Mouse (Mus musculus) lung, postnatal 0 days (tissue): ENCODE measurements at regions not wholly inside any gene's neighbourhood (a gene's known extent, or its start where the extent isn't known, plus 50 kb on each side); places are given as distances from the start of the nearest gene placed in this dataset.

ENCODE experiments used
- ATAC-seq: fragments of 200-750 bp; cut with Nextera tagmentation; 2 replicates; pipeline ENCODE4 v1.8.0; 2017; ENCODE audit warnings: moderate library complexity
- DNase-seq: peaks from one replicate; pipeline ENCODE4 v3.0.0-alpha.2; 2016; ENCODE audit warnings: low spot score
- H3K27ac ChIP-seq: fragments of 300-500 bp; sonication (generic); 2 replicates; pipeline ENCODE4 v1.5.1; 2014; ENCODE audit warnings: antibody characterized with exemption, mild to moderate bottlenecking, low read length, mixed read lengths
- H3K27me3 ChIP-seq: fragments of 300-500 bp; sonication (generic); replicated peaks from 2 replicates; pipeline ENCODE4 v1.6.1; 2014; ENCODE audit warnings: low read length, mixed read lengths; ENCODE audit not compliant: insufficient read depth
- H3K36me3 ChIP-seq: fragments of 300-500 bp; sonication (generic); 2 replicates; pipeline ENCODE4 v1.6.1; 2014; ENCODE audit warnings: low read length, mixed read lengths; ENCODE audit not compliant: insufficient read depth
- H3K4me1 ChIP-seq: fragments of 300-500 bp; sonication (generic); 2 replicates; pipeline ENCODE4 v1.6.1; 2014; ENCODE audit warnings: antibody characterized with exemption, low read depth, low read length, mixed read lengths; ENCODE audit not compliant: insufficient read depth
- H3K4me2 ChIP-seq: fragments of 300-500 bp; sonication (generic); replicated peaks from 2 replicates; pipeline ENCODE4 v1.6.1; 2014; ENCODE audit warnings: low read depth, mild to moderate bottlenecking, low read length, moderate library complexity, mixed read lengths
- H3K4me3 ChIP-seq: fragments of 300-500 bp; sonication (generic); 2 replicates; pipeline ENCODE4 v1.5.1; 2014; ENCODE audit warnings: low read depth, low read length
- H3K9ac ChIP-seq: fragments of 300-500 bp; sonication (generic); replicated peaks from 2 replicates; pipeline ENCODE4 v1.6.1; 2014; ENCODE audit warnings: low read depth, mild to moderate bottlenecking
- H3K9me3 ChIP-seq: fragments of 300-500 bp; sonication (generic); 2 replicates; pipeline ENCODE4 v1.6.1; 2016; ENCODE audit warnings: low read length, mixed read lengths
- CTCF ChIP-seq: IDR thresholded peaks from 2 replicates; pipeline ENCODE4 v1.5.1; 2016; ENCODE audit warnings: antibody characterized with exemption, mild to moderate bottlenecking
- EP300 ChIP-seq: IDR thresholded peaks from 2 replicates; pipeline ENCODE4 v1.6.1; 2016; ENCODE audit warnings: antibody characterized with exemption, mild to moderate bottlenecking, control low read depth
- WGBS: fragments of 180-500 bp; shearing (Covaris S2); extraction: QIAGEN DNeasy Blood & Tissue Kit; methylation state at CpG from one replicate; pipeline ENCODE4 v1.1.7; 2014; 5-methylcytosine and 5-hydroxymethylcytosine counted together

DNA sequence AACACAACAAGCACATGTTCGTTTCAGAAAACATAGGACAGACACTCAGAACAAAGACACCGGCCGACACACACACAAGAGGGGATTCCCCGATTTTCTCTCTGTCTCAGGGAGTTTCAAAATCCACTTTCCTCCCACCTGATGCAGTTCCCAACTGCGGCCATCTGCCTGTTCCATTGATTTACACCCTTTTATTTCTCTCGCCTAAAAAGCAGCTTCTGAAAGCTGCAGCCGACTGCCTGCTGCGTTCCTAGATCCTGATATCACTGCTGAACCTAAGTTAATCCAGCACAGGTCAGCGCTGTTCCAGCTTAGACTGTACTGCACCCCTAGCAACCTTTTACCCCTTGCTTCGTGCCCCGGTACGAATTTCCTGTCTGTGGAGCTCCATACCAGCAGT is 237.0 kb downstream of the Impad1 start:
- no peaks in the 10 kb centered on the region for H3K36me3 ChIP-seq
- H3K4me2 ChIP-seq: no peak overlapping the region
- H3K9ac ChIP-seq: no peak overlapping the region
- H3K27me3 ChIP-seq: no peaks in the 10 kb centered on the region
- H3K9me3 ChIP-seq: no peaks in the 10 kb centered on the region
- H3K27ac ChIP-seq: no peak overlapping the region
- H3K4me1 ChIP-seq: no peaks in the 10 kb centered on the region
- DNase-seq (no peak), ATAC-seq (no peak)
- H3K4me3 ChIP-seq: no peak overlapping the region
- 72% methylated on average over 12 of the region's 12 CpGs for WGBS
- no peak for TF ChIP-seq EP300
- TF ChIP-seq CTCF: no peak

GRCm38 (mm10) chr4:4550301-4550700 is 242.9 kb downstream of the Impad1 start:
- Histone ChIP-seq H3K4me1 (no peaks in the 10 kb centered on the region), H3K4me3 (no peak overlapping the region), H3K36me3 (no peaks in the 10 kb centered on the region), H3K27ac (no peak overlapping the region), H3K9ac (no peak overlapping the region), H3K4me2 (no peak overlapping the region), H3K27me3 (no peaks in the 10 kb centered on the region), H3K9me3 (no peaks in the 10 kb centered on the region)
- ATAC-seq (no peak), DNase-seq (no peak)
- 84% methylated on average over 5 of the region's 5 CpGs for WGBS
- TF ChIP-seq CTCF: no peak
- TF ChIP-seq EP300: no peak

GRCm38 (mm10) chr4:4549893-4550292 is 243.3 kb downstream of the Impad1 start:
- WGBS: 74% methylated on average over 4 of the region's 4 CpGs
- ATAC-seq: no peak
- no peaks in the 10 kb centered on the region for H3K4me1 ChIP-seq
- H3K27me3 ChIP-seq: no peaks in the 10 kb centered on the region
- no peak overlapping the region for H3K9ac ChIP-seq
- H3K27ac ChIP-seq: no peak overlapping the region
- no peaks in the 10 kb centered on the region for H3K9me3 ChIP-seq
- DNase-seq: no peak
- no peak overlapping the region for H3K4me2 ChIP-seq
- no peak overlapping the region for H3K4me3 ChIP-seq
- H3K36me3 ChIP-seq: no peaks in the 10 kb centered on the region
- TF ChIP-seq EP300 (no peak), CTCF (no peak)

DNA sequence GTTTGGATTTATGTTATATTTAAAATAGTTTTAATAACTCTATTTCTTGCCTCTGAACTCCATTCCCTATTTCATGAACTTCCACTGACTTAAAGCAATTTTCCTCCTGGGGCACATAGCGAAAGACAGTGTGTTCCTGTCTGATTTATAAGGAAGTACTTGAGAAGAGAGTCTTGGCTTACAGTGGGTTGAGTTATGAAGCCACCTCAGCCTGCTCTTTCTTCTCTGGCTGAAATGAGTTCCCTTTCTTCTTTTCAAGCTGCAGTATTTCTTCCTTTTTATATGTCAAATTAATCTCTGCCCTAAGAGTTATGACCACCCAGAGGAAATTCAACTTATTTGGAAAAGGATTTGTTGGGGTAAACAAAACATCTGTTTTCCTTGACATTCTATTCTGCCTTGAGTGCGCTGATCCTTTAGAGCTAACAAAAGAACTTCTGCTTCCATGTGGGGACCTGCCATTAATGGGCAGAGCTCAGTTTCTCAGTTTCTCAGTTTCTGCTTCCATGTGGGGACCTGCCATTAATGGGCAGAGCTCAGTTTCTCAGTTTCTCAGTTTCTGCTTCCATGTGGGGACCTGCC is 255.9 kb downstream of the Impad1 start:
- peak; percentile 7 for DNase-seq
- no peak for TF ChIP-seq EP300
- no peak for TF ChIP-seq CTCF
- 39% methylated on average over 2 of the region's 2 CpGs for WGBS
- H3K27ac ChIP-seq: no peak overlapping the region
- no peaks in the 10 kb centered on the region for H3K9me3 ChIP-seq
- no peaks in the 10 kb centered on the region for H3K27me3 ChIP-seq
- H3K4me3 ChIP-seq: no peak overlapping the region
- no peak for ATAC-seq
- no peaks in the 10 kb centered on the region for H3K4me1 ChIP-seq
- no peaks in the 10 kb centered on the region for H3K36me3 ChIP-seq
- no peak overlapping the region for H3K4me2 ChIP-seq
- H3K9ac ChIP-seq: no peak overlapping the region

- Histone ChIP-seq H3K27me3 (no peaks in the 10 kb centered on the region), H3K9me3 (no peaks in the 10 kb centered on the region), H3K4me2 (no peak overlapping the region), H3K9ac (no peak overlapping the region), H3K36me3 (no peaks in the 10 kb centered on the region), H3K27ac (no peak overlapping the region), H3K4me3 (no peak overlapping the region), H3K4me1 (no peaks in the 10 kb centered on the region)
- DNase-seq (no peak), ATAC-seq (no peak)
- TF ChIP-seq CTCF (no peak), EP300 (no peak)
- WGBS: 49% methylated on average over 4 of the region's 4 CpGs
These were observed 261.0 kb downstream of the Impad1 start for GRCm38 (mm10) chr4:4532196-4532595.

DNA sequence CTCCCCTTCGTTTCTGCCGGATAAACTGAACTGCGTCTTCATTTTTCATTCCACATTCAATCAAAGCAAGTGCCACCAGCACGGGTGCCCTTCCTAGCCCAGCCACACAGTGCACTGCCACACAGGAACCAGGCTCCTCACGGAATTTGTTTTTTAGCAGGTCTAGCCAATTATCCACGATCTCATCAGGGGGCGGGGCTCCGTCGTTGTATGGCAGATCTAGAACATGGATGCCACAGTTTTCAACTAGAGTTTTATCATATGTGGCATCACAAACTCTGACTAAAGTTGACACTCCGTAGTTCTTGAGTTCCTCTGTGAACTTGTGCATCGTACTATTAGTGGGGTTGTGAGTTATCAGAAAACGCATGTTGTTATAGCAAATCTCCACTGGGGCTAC is 264.8 kb downstream of the Impad1 start:
- no peaks in the 10 kb centered on the region for H3K27me3 ChIP-seq
- H3K36me3 ChIP-seq: no peaks in the 10 kb centered on the region
- H3K4me3 ChIP-seq: no peak overlapping the region
- no peaks in the 10 kb centered on the region for H3K4me1 ChIP-seq
- TF ChIP-seq CTCF (no peak), EP300 (no peak)
- 80% methylated on average over 12 of the region's 12 CpGs for WGBS
- H3K27ac ChIP-seq: no peak overlapping the region
- no peak overlapping the region for H3K4me2 ChIP-seq
- H3K9me3 ChIP-seq: no peaks in the 10 kb centered on the region
- DNase-seq (no peak), ATAC-seq (no peak)
- no peak overlapping the region for H3K9ac ChIP-seq

DNA sequence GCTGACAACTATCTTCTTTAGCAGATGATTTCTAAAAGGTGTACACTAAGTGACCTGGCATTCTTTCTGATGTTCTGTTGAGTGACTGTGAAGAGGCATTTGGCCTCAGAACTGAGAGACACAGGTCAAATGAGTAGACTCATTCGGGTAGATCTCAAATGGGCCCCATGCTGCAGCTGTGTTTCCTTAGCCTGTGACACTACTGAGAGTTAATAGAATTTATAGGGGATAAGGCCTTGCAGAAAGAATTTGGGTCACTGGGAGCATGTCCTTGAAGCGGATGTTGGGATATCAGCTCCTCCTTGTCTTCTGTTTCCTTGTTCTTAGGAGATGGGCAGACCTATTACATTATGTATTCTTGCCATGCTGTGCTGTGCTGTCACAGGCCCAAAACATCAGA is 271.4 kb downstream of the Impad1 start:
- Histone ChIP-seq H3K36me3 (no peaks in the 10 kb centered on the region), H3K4me2 (no peak overlapping the region), H3K9ac (no peak overlapping the region), H3K9me3 (no peaks in the 10 kb centered on the region), H3K4me3 (no peak overlapping the region), H3K27me3 (no peaks in the 10 kb centered on the region), H3K27ac (no peak overlapping the region), H3K4me1 (no peaks in the 10 kb centered on the region)
- DNase-seq: no peak
- ATAC-seq: no peak
- 61% methylated on average over 2 of the region's 2 CpGs for WGBS
- TF ChIP-seq EP300: no peak
- no peak for TF ChIP-seq CTCF
